Mouse (Mus musculus): ENCODE results near the gene Maz. TPM values are rescaled to one million over a fixed set of nuclear protein-coding genes. Genes with fewer than 3 reads are reported as not detected.

The Maz gene
- polyA plus RNA-seq, 1 experiment from 2014 or later, result 21.3 TPM

- no peak for TF ChIP-seq CTCF (IDR thresholded peaks at IDR 0.05; ENCODE audit: low read depth)
- TF ChIP-seq EP300 (optimal IDR thresholded peaks at IDR 0.05), result no peak
- no peak overlapping the region for H3K27ac ChIP-seq (replicated peaks)
- 71% methylated on average over 3 of the region's 7 CpGs for WGBS
These were observed 4.1 kb downstream of the Maz start for GRCm38 (mm10) chr7:127022528-127023271.

DNA sequence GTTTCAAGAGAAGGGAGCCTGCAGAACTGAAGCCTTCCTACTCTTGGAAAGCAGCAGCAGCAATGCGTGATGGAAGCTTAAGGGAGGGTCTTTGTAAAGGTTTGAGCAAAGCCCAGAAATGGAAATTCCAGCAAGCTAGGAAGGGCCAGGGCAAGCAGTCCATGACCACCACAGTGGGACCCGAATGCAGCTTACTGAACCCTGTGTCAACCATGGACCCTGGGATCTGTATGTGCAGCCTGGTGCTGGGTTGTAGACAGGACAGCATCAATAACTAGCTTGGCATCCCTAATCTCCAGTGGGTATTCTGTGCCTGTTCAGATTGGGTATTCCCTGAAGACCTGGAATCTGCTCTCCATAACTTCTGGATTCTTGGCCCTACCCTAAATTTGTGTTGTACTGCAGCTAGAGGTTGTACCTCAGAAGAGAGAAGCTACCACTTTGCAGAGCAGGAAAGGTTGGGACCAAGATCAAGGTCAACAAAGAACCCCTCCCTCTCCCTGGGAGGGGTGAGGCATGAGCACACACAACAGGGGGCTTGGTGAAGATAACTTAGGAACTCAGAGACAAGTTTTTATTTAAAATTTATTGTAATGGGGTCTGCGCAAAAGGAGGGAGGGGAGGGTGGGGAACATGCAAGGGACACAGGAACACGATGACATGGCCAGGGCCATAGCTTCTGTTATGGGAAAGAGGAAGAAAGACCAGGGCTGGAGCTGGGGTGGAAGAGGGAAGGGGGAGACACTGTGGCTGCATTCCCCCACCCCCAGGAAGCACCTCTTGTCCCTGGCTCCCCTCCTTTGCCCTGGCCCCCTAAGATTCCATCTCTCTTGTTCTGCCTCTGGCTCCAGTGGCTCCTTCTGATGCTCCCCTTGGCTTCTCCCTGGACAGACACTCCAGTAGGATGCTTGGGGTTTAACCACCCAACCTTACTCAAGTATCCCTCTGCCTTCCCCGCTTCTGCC lies 5.0 kb downstream of the Maz start:
- 39% methylated on average over 5 of the region's 5 CpGs for WGBS
- Histone ChIP-seq H3K27ac (replicated peaks) (peak overlapping the region; percentile 69), H3K9ac (ENCODE audit: low read length) (peak overlapping the region; percentile 61), H3K4me2 (replicated peaks; ENCODE audit: low read depth) (peak overlapping the region; percentile 61), H3K4me3 (ENCODE audit: low read depth, low read length) (peak overlapping the region; percentile 47), H3K36me3 (ENCODE audit: control insufficient read depth, insufficient read depth, low read length) (peaks cover 3% of the 10 kb centered on the region; the same call in 1 of the 2 replicates), H3K4me1 (replicated peaks; ENCODE audit: control insufficient read depth, insufficient read depth) (peaks cover 11% of the 10 kb centered on the region), H3K27me3 (ENCODE audit: control insufficient read depth, insufficient read depth, low read length) (no peaks in the 10 kb centered on the region), H3K9me3 (ENCODE audit: control insufficient read depth, low read length) (no peaks in the 10 kb centered on the region)
- no peak for ATAC-seq (ENCODE audit: low FRiP score, low TSS enrichment)
- TF ChIP-seq CTCF (IDR thresholded peaks at IDR 0.05; ENCODE audit: low read depth) (no peak), EP300 (optimal IDR thresholded peaks at IDR 0.05) (no peak)
- no peak for DNase-seq (ENCODE audit: low spot score)

More at GRCm38 (mm10) chr7:127022528-127023271, 4.1 kb downstream of the Maz start:
- DNase-seq (ENCODE audit: low spot score) (no peak), ATAC-seq (ENCODE audit: low FRiP score, low TSS enrichment) (no peak)
- H3K9me3 ChIP-seq (ENCODE audit: control insufficient read depth, low read length), result no peaks in the 10 kb centered on the region
- no peak overlapping the region for H3K9ac ChIP-seq (ENCODE audit: low read length)
- H3K4me1 ChIP-seq (replicated peaks; ENCODE audit: control insufficient read depth, insufficient read depth), result peaks cover 11% of the 10 kb centered on the region
- H3K4me3 ChIP-seq (ENCODE audit: low read depth, low read length), result no peak overlapping the region
- no peak overlapping the region for H3K4me2 ChIP-seq (replicated peaks; ENCODE audit: low read depth)
- H3K27me3 ChIP-seq (ENCODE audit: control insufficient read depth, insufficient read depth, low read length), result no peaks in the 10 kb centered on the region
- peaks cover 3% of the 10 kb centered on the region; the same call in 1 of the 2 replicates for H3K36me3 ChIP-seq (ENCODE audit: control insufficient read depth, insufficient read depth, low read length)

DNA sequence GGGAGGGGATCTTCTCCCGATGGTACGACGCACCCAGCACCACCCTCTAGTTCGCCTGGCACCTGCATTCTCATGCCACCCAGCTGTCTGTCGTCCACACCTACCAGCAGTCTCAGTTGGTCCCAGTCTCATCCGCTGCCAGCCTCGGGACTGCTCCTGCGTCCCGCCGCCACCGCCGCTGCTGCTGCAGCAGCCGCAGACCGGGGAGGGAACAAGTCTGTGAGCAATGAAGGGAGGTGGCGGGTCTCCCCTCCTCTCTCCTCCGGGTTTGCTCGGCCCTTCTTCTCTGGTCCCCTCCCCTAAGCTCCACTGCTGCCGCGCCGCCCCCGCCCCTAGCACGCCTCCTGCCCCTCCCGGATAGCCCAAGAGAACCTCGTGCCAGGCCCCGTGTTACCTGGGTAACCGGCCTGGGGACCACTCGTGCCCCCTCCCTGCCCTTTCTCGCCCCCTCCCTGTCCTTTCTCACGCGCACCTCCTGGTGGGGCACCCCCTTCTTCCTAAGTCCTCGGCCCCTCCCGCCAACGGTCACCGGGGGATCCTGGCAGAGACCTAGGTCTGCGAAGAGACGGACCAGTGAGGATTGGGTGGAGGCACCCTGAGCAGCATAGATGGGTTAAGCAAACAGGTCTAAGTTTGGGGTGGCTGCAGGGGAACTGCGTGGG lies 5.8 kb downstream of the Maz start, which contains the start of the genes Gm42742 and Prrt2:
Gene Gm42742, minus strand, starts transcription at position 197 of the 662 bp plus-strand sequence.
Gene Prrt2, minus strand, starts transcription at position 311 of the 662 bp plus-strand sequence.
- Histone ChIP-seq H3K27ac (replicated peaks) (peak within 1 kb of the TSS; percentile 69), H3K4me1 (replicated peaks; ENCODE audit: control insufficient read depth, insufficient read depth) (peaks cover 11% of the 10 kb centered on the region), H3K9ac (ENCODE audit: low read length) (peak within 1 kb of the TSS; percentile 61), H3K4me2 (replicated peaks; ENCODE audit: low read depth) (peak within 1 kb of the TSS; percentile 61), H3K36me3 (ENCODE audit: control insufficient read depth, insufficient read depth, low read length) (peaks cover 3% of the 10 kb centered on the region; the same call in 1 of the 2 replicates), H3K27me3 (ENCODE audit: control insufficient read depth, insufficient read depth, low read length) (no peaks in the 10 kb centered on the region), H3K4me3 (ENCODE audit: low read depth, low read length) (peak within 1 kb of the TSS; percentile 47), H3K9me3 (ENCODE audit: control insufficient read depth, low read length) (no peaks in the 10 kb centered on the region)
- ATAC-seq (ENCODE audit: low FRiP score, low TSS enrichment) (no peak), DNase-seq (ENCODE audit: low spot score) (peak; percentile 62)
- 2% methylated on average over 35 of the region's 37 CpGs for WGBS
- TF ChIP-seq CTCF (IDR thresholded peaks at IDR 0.05; ENCODE audit: low read depth) (0 out of 2 replicates have a peak, but pooled peaks have one; percentile 2), EP300 (optimal IDR thresholded peaks at IDR 0.05) (no peak)

DNA sequence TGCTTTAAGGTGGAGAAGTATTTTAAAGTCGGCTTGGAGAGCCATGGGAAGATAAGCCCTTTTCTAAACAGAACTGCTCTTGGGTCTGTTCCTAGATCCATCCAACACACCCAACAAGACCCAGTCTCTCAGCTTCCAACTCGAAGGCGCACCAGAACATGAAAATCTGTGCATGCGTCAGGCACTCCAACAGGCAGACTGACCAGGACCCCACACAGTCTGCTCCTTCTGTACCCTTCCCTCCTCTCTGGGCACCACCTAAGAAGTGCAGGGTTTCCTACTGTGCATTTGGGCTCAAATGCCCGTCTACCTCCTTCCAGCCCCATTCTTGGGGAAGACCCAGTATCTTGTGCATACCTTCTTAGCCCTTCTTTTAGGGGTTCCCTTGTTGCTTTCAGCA lies 6.3 kb downstream of the Maz start:
- ATAC-seq (ENCODE audit: low FRiP score, low TSS enrichment) (no peak), DNase-seq (ENCODE audit: low spot score) (no peak)
- TF ChIP-seq CTCF (IDR thresholded peaks at IDR 0.05; ENCODE audit: low read depth) (no peak), EP300 (optimal IDR thresholded peaks at IDR 0.05) (no peak)
- Histone ChIP-seq H3K36me3 (ENCODE audit: control insufficient read depth, insufficient read depth, low read length) (peaks cover 3% of the 10 kb centered on the region; the same call in 1 of the 2 replicates), H3K9me3 (ENCODE audit: control insufficient read depth, low read length) (no peaks in the 10 kb centered on the region), H3K27me3 (ENCODE audit: control insufficient read depth, insufficient read depth, low read length) (no peaks in the 10 kb centered on the region), H3K27ac (replicated peaks) (peak overlapping the region; percentile 69), H3K9ac (ENCODE audit: low read length) (peak overlapping the region; percentile 61), H3K4me1 (replicated peaks; ENCODE audit: control insufficient read depth, insufficient read depth) (peaks cover 11% of the 10 kb centered on the region), H3K4me3 (ENCODE audit: low read depth, low read length) (peak overlapping the region; percentile 47), H3K4me2 (replicated peaks; ENCODE audit: low read depth) (peak overlapping the region; percentile 61)
- 27% methylated on average over 5 of the region's 5 CpGs for WGBS

DNA sequence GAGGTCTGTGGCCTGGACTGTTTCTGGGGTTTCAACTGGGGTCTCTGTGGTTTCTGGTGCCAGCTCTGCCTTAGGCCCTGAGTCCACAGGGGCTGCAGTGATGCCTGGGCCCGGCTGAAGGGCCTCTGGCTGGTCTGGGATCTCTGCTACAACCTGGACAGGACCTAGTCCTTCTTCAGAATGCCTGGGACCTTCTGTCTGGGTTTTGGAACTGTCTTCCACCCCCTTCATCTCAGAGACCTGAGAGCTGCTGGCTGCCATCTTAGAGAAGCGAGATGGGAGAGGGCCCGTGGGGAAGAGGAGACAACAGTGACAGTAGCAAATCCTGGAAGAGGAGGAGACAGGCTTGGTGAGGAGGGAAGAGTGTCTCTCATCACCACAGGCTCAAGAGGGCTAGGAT lies 6.8 kb downstream of the Maz start:
- Histone ChIP-seq H3K4me1 (replicated peaks; ENCODE audit: control insufficient read depth, insufficient read depth) (peaks cover 10% of the 10 kb centered on the region), H3K27me3 (ENCODE audit: control insufficient read depth, insufficient read depth, low read length) (no peaks in the 10 kb centered on the region), H3K9me3 (ENCODE audit: control insufficient read depth, low read length) (no peaks in the 10 kb centered on the region), H3K4me3 (ENCODE audit: low read depth, low read length) (peak overlapping the region; percentile 47), H3K9ac (ENCODE audit: low read length) (peak overlapping the region; percentile 61), H3K4me2 (replicated peaks; ENCODE audit: low read depth) (peak overlapping the region; percentile 61), H3K36me3 (ENCODE audit: control insufficient read depth, insufficient read depth, low read length) (peaks cover 3% of the 10 kb centered on the region; the same call in 1 of the 2 replicates), H3K27ac (replicated peaks) (peak overlapping the region; percentile 69)
- TF ChIP-seq EP300 (optimal IDR thresholded peaks at IDR 0.05), result no peak
- no peak for TF ChIP-seq CTCF (IDR thresholded peaks at IDR 0.05; ENCODE audit: low read depth)
- WGBS, result 55% methylated on average over 3 of the region's 3 CpGs
- DNase-seq (ENCODE audit: low spot score) (no peak), ATAC-seq (ENCODE audit: low FRiP score, low TSS enrichment) (no peak)

Data from stomach, postnatal 0 days (tissue).